Mouse (Mus musculus) stomach, embryonic 16.5 days (tissue): ENCODE measurements around the gene Ntm. TPM values are rescaled to one million over a fixed set of nuclear protein-coding genes. Genes with fewer than 3 reads are reported as not detected.

Experiments
- ATAC-seq: fragments of 200-750 bp; cut with Nextera tagmentation; 2 replicates; pipeline ENCODE4 v1.8.0; 2017; ENCODE audit warnings: moderate number of reproducible peaks, moderate TSS enrichment; ENCODE audit not compliant: insufficient read depth, low FRiP score
- H3K27ac ChIP-seq: fragments of 300-500 bp; sonication (generic); 2 replicates; pipeline ENCODE4 v1.5.1; 2014; ENCODE audit warnings: low read length
- H3K27me3 ChIP-seq: fragments of 300-500 bp; sonication (generic); 2 replicates; pipeline ENCODE4 v1.6.1; 2014; ENCODE audit warnings: low read length, control low read depth, mixed read lengths; ENCODE audit not compliant: control insufficient read depth, insufficient read depth
- H3K36me3 ChIP-seq: fragments of 300-500 bp; sonication (generic); 2 replicates; pipeline ENCODE4 v1.6.1; 2014; ENCODE audit warnings: low read length; ENCODE audit not compliant: control insufficient read depth, insufficient read depth
- H3K4me1 ChIP-seq: fragments of 300-500 bp; sonication (generic); 2 replicates; pipeline ENCODE4 v1.6.1; 2014; ENCODE audit warnings: low read length, control low read depth, mixed read lengths; ENCODE audit not compliant: control insufficient read depth, insufficient read depth
- H3K4me2 ChIP-seq: fragments of 300-500 bp; sonication (generic); 2 replicates; pipeline ENCODE4 v1.6.1; 2014; ENCODE audit warnings: low read depth, low read length, mixed read lengths
- H3K4me3 ChIP-seq: fragments of 300-500 bp; sonication (generic); replicated peaks from 2 replicates; pipeline ENCODE4 v1.5.1; 2014; ENCODE audit warnings: mild to moderate bottlenecking, low read length
- H3K9ac ChIP-seq: fragments of 300-500 bp; sonication (generic); 2 replicates; pipeline ENCODE4 v1.6.1; 2014; ENCODE audit warnings: low read length
- H3K9me3 ChIP-seq: fragments of 300-500 bp; sonication (generic); replicated peaks from 2 replicates; pipeline ENCODE4 v1.6.1; 2016; ENCODE audit warnings: low read length, control low read depth; ENCODE audit not compliant: control insufficient read depth
- WGBS: fragments of 180-500 bp; shearing (Covaris S2); extraction: QIAGEN DNeasy Blood & Tissue Kit; methylation state at CpG from one replicate; pipeline ENCODE4 v1.1.7; 2014; 5-methylcytosine and 5-hydroxymethylcytosine counted together
- polyA plus RNA-seq: library from polyadenylated mRNA; unstranded; fragments of >200 nt; fragmentation: Nextera tagmentation; extraction: Ambion mirVana; gene quantifications from 2 replicates; pipeline ENCODE4 v1.2.1, GENCODE M21; 2015

Gene Ntm
- polyA plus RNA-seq, 1 experiment from 2014 or later = 15.0 TPM

DNA sequence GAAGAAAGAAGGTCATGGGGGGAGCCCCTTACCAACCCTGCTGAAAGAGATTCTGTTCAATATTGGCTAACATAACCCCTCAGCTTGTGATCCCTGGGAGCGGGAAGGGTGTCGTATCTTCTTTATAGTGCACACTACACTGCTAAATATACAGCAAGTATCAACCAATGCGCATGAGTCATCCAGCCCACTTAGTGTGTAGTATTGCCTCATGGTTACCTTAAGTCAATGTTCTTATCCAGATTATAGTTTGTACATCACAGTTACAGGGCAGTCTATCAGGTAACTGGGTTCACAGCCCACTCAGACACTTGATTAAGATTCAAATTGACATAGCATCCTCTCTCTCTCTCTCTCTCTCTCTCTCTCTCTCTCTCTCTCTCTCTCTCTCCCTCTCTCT lies 636.7 kb downstream of the Ntm start:
- Histone ChIP-seq H3K27ac (no peak overlapping the region), H3K27me3 (no peaks in the 10 kb centered on the region), H3K4me1 (no peaks in the 10 kb centered on the region), H3K4me3 (no peak overlapping the region), H3K4me2 (no peak overlapping the region), H3K9me3 (no peaks in the 10 kb centered on the region), H3K36me3 (no peaks in the 10 kb centered on the region), H3K9ac (no peak overlapping the region)
- no peak for ATAC-seq
- WGBS = 69% methylated on average over 3 of the region's 3 CpGs

- H3K4me3 ChIP-seq = no peak overlapping the region
- 78% methylated on average over 8 of the region's 8 CpGs for WGBS
- H3K9ac ChIP-seq = no peak overlapping the region
- H3K27me3 ChIP-seq = no peaks in the 10 kb centered on the region
- no peak overlapping the region for H3K27ac ChIP-seq
- H3K9me3 ChIP-seq = no peaks in the 10 kb centered on the region
- no peaks in the 10 kb centered on the region for H3K36me3 ChIP-seq
- no peaks in the 10 kb centered on the region for H3K4me1 ChIP-seq
- H3K4me2 ChIP-seq = no peak overlapping the region
- ATAC-seq = no peak
Observed at GRCm38 (mm10) chr9:29325137-29325536, 637.8 kb downstream of the Ntm start.

DNA sequence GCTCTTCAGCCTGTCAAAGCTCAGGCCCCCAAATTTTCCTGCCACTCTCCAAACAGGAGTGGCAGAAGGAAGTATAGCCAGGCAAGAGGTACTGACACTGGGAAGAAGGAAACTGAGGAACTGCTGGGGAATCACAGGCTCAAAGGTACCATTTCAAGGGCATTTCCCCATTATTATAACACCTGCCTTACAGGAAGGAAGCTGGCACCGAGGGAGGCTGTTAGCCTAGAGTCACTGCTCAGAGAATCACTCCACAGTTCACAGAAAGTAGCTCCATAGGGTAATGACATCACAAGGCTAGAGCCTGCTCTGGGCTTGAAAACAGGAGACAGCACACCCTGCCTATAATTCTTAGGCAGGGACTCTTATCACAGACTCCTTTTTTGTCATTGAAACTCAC lies 643.7 kb downstream of the Ntm start:
- H3K36me3 ChIP-seq = no peaks in the 10 kb centered on the region
- no peak overlapping the region for H3K4me3 ChIP-seq
- no peak overlapping the region for H3K27ac ChIP-seq
- H3K9me3 ChIP-seq = no peaks in the 10 kb centered on the region
- H3K4me1 ChIP-seq = no peaks in the 10 kb centered on the region
- no peak for ATAC-seq
- no peak overlapping the region for H3K4me2 ChIP-seq
- no peak overlapping the region for H3K9ac ChIP-seq
- no peaks in the 10 kb centered on the region for H3K27me3 ChIP-seq
- 46% methylated on average over 1 of the region's 1 CpGs for WGBS

DNA sequence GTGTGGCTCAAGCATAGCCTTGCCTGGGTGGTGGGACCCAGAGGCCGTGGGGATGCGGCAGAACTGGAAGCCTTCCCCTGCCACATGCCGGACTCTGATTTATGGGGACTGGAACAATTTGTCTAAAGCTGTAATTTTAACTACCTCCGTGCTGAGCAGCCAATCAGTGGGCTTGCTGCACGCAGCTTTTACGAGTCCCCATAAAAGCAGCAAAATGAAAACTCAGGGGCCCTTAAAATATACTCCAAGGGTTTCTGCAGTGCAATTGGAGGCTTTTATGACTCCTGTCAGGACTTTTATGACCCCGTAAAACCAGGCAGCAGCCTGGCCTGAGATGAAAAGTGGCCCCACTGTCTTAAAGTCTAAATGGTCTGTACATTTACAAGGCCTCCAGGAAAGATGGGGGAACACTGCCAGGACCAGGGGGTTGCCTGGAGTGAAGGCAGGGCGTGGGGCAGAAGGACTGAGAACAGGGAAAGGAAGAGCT lies 644.2 kb downstream of the Ntm start:
- Histone ChIP-seq H3K4me2 (no peak overlapping the region), H3K27ac (no peak overlapping the region)

GRCm38 (mm10) chr9:29317623-29318022 lies 645.3 kb downstream of the Ntm start:
- no peak overlapping the region for H3K27ac ChIP-seq

More for the DNA sequence above, 644.2 kb downstream of the Ntm start:
- no peak for ATAC-seq
- H3K36me3 ChIP-seq = no peaks in the 10 kb centered on the region
- 39% methylated on average over 8 of the region's 8 CpGs for WGBS
- no peaks in the 10 kb centered on the region for H3K27me3 ChIP-seq
- H3K9me3 ChIP-seq = no peaks in the 10 kb centered on the region
- H3K9ac ChIP-seq = no peak overlapping the region
- H3K4me3 ChIP-seq = no peak overlapping the region
- H3K4me1 ChIP-seq = no peaks in the 10 kb centered on the region

GRCm38 (mm10) chr9:29315842-29316241 lies 647.1 kb downstream of the Ntm start:
- no peak for ATAC-seq
- H3K27me3 ChIP-seq = no peaks in the 10 kb centered on the region
- no peaks in the 10 kb centered on the region for H3K36me3 ChIP-seq
- H3K4me1 ChIP-seq = no peaks in the 10 kb centered on the region
- no peak overlapping the region for H3K27ac ChIP-seq
- no peak overlapping the region for H3K4me3 ChIP-seq
- no peak overlapping the region for H3K4me2 ChIP-seq
- H3K9ac ChIP-seq = no peak overlapping the region
- 67% methylated on average over 8 of the region's 8 CpGs for WGBS
- no peaks in the 10 kb centered on the region for H3K9me3 ChIP-seq

More at GRCm38 (mm10) chr9:29317623-29318022, 645.3 kb downstream of the Ntm start:
- 19% methylated on average over 3 of the region's 3 CpGs for WGBS
- no peaks in the 10 kb centered on the region for H3K36me3 ChIP-seq
- no peaks in the 10 kb centered on the region for H3K9me3 ChIP-seq
- no peaks in the 10 kb centered on the region for H3K4me1 ChIP-seq
- H3K9ac ChIP-seq = no peak overlapping the region
- no peak overlapping the region for H3K4me2 ChIP-seq
- H3K27me3 ChIP-seq = no peaks in the 10 kb centered on the region
- ATAC-seq = no peak; the same call in 1 of the 2 replicates
- H3K4me3 ChIP-seq = no peak overlapping the region

DNA sequence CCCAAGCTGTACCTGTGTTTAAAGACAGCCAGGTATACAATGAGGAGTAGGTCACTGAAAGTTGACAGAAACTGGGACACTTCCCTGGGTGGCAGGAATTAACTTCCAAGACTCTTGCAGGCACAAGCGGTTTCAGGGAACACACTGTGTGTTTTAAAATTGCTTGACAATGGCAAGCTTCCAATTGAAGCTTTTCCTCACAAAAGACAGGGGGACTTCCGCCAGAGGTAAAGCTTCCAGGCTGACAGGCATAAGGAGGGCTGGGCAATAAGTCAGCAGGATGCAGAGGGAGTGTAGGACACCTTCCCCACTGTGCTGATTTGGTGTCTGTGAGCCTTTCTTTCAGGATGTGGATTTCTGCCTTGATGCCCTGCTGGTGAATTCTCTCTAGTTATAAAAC lies 656.0 kb downstream of the Ntm start:
- no peaks in the 10 kb centered on the region for H3K27me3 ChIP-seq
- no peaks in the 10 kb centered on the region for H3K4me1 ChIP-seq
- H3K27ac ChIP-seq = no peak overlapping the region
- no peaks in the 10 kb centered on the region for H3K9me3 ChIP-seq
- H3K36me3 ChIP-seq = no peaks in the 10 kb centered on the region
- ATAC-seq = no peak
- no peak overlapping the region for H3K9ac ChIP-seq
- 12% methylated on average over 2 of the region's 2 CpGs for WGBS
- H3K4me3 ChIP-seq = no peak overlapping the region
- H3K4me2 ChIP-seq = no peak overlapping the region

- Histone ChIP-seq H3K4me2 (no peak overlapping the region), H3K27ac (no peak overlapping the region), H3K27me3 (no peaks in the 10 kb centered on the region), H3K36me3 (no peaks in the 10 kb centered on the region), H3K9me3 (no peaks in the 10 kb centered on the region), H3K9ac (no peak overlapping the region), H3K4me1 (no peaks in the 10 kb centered on the region), H3K4me3 (no peak overlapping the region)
- no peak for ATAC-seq
- WGBS = 79% methylated on average over 3 of the region's 3 CpGs
Observed at GRCm38 (mm10) chr9:29298340-29298739, 664.6 kb downstream of the Ntm start.

DNA sequence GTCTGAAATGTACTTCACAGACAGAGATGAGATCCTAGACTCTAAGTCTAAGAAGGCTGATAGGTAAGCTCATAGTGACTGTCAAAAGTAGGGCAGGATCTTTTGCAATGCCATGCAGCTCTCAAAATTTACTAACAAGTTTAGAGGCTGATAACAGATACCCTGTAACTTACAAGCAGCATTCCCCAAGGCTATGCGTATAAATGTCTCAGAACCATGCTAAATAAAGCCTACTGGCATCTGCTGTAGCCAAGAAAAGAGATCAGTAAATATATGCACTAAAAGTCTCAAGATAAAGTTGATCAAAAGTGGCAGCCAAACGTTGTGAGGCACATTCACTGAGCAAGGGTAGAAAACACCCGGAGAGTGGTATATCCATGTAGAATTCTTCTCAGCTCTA lies 666.2 kb downstream of the Ntm start:
- no peaks in the 10 kb centered on the region for H3K36me3 ChIP-seq
- H3K4me1 ChIP-seq = no peaks in the 10 kb centered on the region
- no peaks in the 10 kb centered on the region for H3K27me3 ChIP-seq
- no peaks in the 10 kb centered on the region for H3K9me3 ChIP-seq
- ATAC-seq = no peak
- no peak overlapping the region for H3K27ac ChIP-seq
- no peak overlapping the region for H3K9ac ChIP-seq
- no peak overlapping the region for H3K4me3 ChIP-seq
- no peak overlapping the region for H3K4me2 ChIP-seq
- 78% methylated on average over 3 of the region's 3 CpGs for WGBS
